Mouse (Mus musculus): ENCODE data around the gene Tbc1d1.

Gene Tbc1d1

GRCm38 (mm10) chr5:64206875-64207274 is 50.8 kb downstream of the Tbc1d1 start:
- no peak for DNase-seq (ENCODE audit: low spot score)

- DNase-seq (ENCODE audit: low spot score): no peak
These were observed 51.7 kb downstream of the Tbc1d1 start for GRCm38 (mm10) chr5:64207800-64208199.

- DNase-seq (ENCODE audit: low spot score): no peak
These were observed 54.7 kb downstream of the Tbc1d1 start for GRCm38 (mm10) chr5:64210817-64211216.

GRCm38 (mm10) chr5:64211284-64211683 is 55.2 kb downstream of the Tbc1d1 start:
- DNase-seq (ENCODE audit: low spot score): no peak

GRCm38 (mm10) chr5:64212206-64212605 is 56.1 kb downstream of the Tbc1d1 start:
- DNase-seq (ENCODE audit: low spot score): no peak

GRCm38 (mm10) chr5:64212619-64213018 is 56.5 kb downstream of the Tbc1d1 start:
- no peak for DNase-seq (ENCODE audit: low spot score)

GRCm38 (mm10) chr5:64215806-64216205 is 59.7 kb downstream of the Tbc1d1 start:
- no peak for DNase-seq (ENCODE audit: low spot score)

GRCm38 (mm10) chr5:64216326-64216725 is 60.2 kb downstream of the Tbc1d1 start:
- no peak for DNase-seq (ENCODE audit: low spot score)

- DNase-seq (ENCODE audit: low spot score): no peak
These were observed 61.2 kb downstream of the Tbc1d1 start for GRCm38 (mm10) chr5:64217256-64217655.

- DNase-seq (ENCODE audit: low spot score): no peak
These were observed 61.9 kb downstream of the Tbc1d1 start for GRCm38 (mm10) chr5:64217816-64218602.

- no peak for DNase-seq (ENCODE audit: low spot score)
These were observed 62.5 kb downstream of the Tbc1d1 start for GRCm38 (mm10) chr5:64218603-64218999.

GRCm38 (mm10) chr5:64220776-64221175 is 64.7 kb downstream of the Tbc1d1 start:
- no peak for DNase-seq (ENCODE audit: low spot score)

- DNase-seq (ENCODE audit: low spot score): peak; percentile 32
These were observed 68.8 kb downstream of the Tbc1d1 start for GRCm38 (mm10) chr5:64224735-64225425.

GRCm38 (mm10) chr5:64228252-64228651 is 72.1 kb downstream of the Tbc1d1 start:
- no peak for DNase-seq (ENCODE audit: low spot score)

- no peak for DNase-seq (ENCODE audit: low spot score)
These were observed 73.3 kb downstream of the Tbc1d1 start for GRCm38 (mm10) chr5:64229336-64229866.

- peak; percentile 76 for DNase-seq (ENCODE audit: low spot score)
These were observed 74.0 kb downstream of the Tbc1d1 start for GRCm38 (mm10) chr5:64230061-64230466.

GRCm38 (mm10) chr5:64230507-64231041 is 74.5 kb downstream of the Tbc1d1 start:
- DNase-seq (ENCODE audit: low spot score): no peak

- no peak for DNase-seq (ENCODE audit: low spot score)
These were observed 76.8 kb downstream of the Tbc1d1 start for GRCm38 (mm10) chr5:64232872-64233271.

- DNase-seq (ENCODE audit: low spot score): no peak
These were observed 78.3 kb downstream of the Tbc1d1 start for GRCm38 (mm10) chr5:64234269-64234985.

GRCm38 (mm10) chr5:64235250-64235649 is 79.1 kb downstream of the Tbc1d1 start:
- no peak for DNase-seq (ENCODE audit: low spot score)

GRCm38 (mm10) chr5:64236561-64236960 is 80.5 kb downstream of the Tbc1d1 start:
- no peak for DNase-seq (ENCODE audit: low spot score)

- DNase-seq (ENCODE audit: low spot score): no peak
These were observed 81.2 kb downstream of the Tbc1d1 start for GRCm38 (mm10) chr5:64237263-64237662.
